ENCODE assay signal across 11 mouse cellular contexts in genomic region chr2:25506964-25507363, GRCm38 (mm10). TPM values are rescaled to one million over a fixed set of nuclear protein-coding genes. Genes with fewer than 3 reads are reported as not detected.
DNase-seq lines count a peak whose midpoint lies in the region; ATAC-seq and TF ChIP-seq lines count a peak whose summit lies in the region.
"Had no signal": no experiment of that assay in that cellular context is flagged by ENCODE, and none has a peak within 500 bp of the region (broad histone marks: within the 10 kb centered on the region; RNA-seq: fewer than 3 reads in every experiment).

No protein-coding gene starts in this region.

- TF ChIP-seq EP300 in liver, embryonic 14.5 days (IDR thresholded peaks at IDR 0.05; ENCODE audit: low read depth): no peak

- no peaks in the 10 kb centered on the region for H3K79me2 ChIP-seq in liver, adult 2 months (ENCODE audit: control insufficient read depth, insufficient read depth, low read length)

- H3K4me1 ChIP-seq in liver, adult 2 months (ENCODE audit: control insufficient read depth, insufficient read depth, low read length): peaks cover under 1% of the 10 kb centered on the region; the same call in 1 of the 2 replicates
- H3K4me1 ChIP-seq in liver, embryonic 11.5 days (replicated peaks; ENCODE audit: control insufficient read depth, insufficient read depth, low read length): peaks cover 16% of the 10 kb centered on the region
- H3K4me1 ChIP-seq in bone marrow, adult 2 months (ENCODE audit: control insufficient read depth, insufficient read depth, low read length): peaks cover under 1% of the 10 kb centered on the region; the same call in 1 of the 2 replicates
- H3K4me1 ChIP-seq in liver, embryonic 14.5 days (replicated peaks; ENCODE audit: control insufficient read depth in 2 of 2, insufficient read depth in 2 of 2, low read length in 1 of 2): peaks cover 14 to 19% of the 10 kb centered on the region in 2 experiments

- no peak for ATAC-seq in liver, embryonic 11.5 days (replicated peaks; ENCODE audit: low FRiP score)
- ATAC-seq in liver, embryonic 14.5 days (ENCODE audit: insufficient read depth): no peak

- 38% methylated on average over 5 of the region's 5 CpGs for WGBS in liver, adult 2 months
- 44% methylated on average over 5 of the region's 5 CpGs for WGBS in liver, embryonic 11.5 days
- 56% methylated on average over 5 of the region's 5 CpGs for WGBS in bone marrow, adult 2 months
- WGBS in liver, embryonic 14.5 days (ENCODE audit: insufficient replicate concordance): 47% methylated on average over 5 of the region's 5 CpGs

- H3K4me2 ChIP-seq in liver, embryonic 11.5 days: no peak overlapping the region
- H3K4me2 ChIP-seq in liver, embryonic 14.5 days (ENCODE audit: low read depth): no peak overlapping the region
- H3K4me2 ChIP-seq: neural tube, embryonic 12.5 days had no signal

- no peak for TF ChIP-seq POLR2A in liver, adult 2 months (IDR thresholded peaks at IDR 0.05; ENCODE audit: extremely low read depth, insufficient read depth, low read length)
- TF ChIP-seq POLR2A in bone marrow, adult 2 months (IDR thresholded peaks at IDR 0.05; ENCODE audit: borderline replicate concordance, control insufficient read depth, low read depth, low read length): no peak

- H3K36me3 ChIP-seq in liver, adult 2 months (ENCODE audit: control insufficient read depth, insufficient read depth, low read length): no peaks in the 10 kb centered on the region
- peaks cover 7% of the 10 kb centered on the region for H3K36me3 ChIP-seq in liver, embryonic 11.5 days (ENCODE audit: control insufficient read depth, insufficient read depth, low read length)
- peaks cover 3% of the 10 kb centered on the region; the same call in 1 of the 2 replicates for H3K36me3 ChIP-seq in liver, embryonic 14.5 days (replicated peaks; ENCODE audit: control insufficient read depth, insufficient read depth, low read depth)

- no peaks in the 10 kb centered on the region for H3K9me3 ChIP-seq in liver, embryonic 11.5 days (ENCODE audit: control insufficient read depth, low read length)
- H3K9me3 ChIP-seq in liver, embryonic 14.5 days (ENCODE audit: control insufficient read depth, low read length): no peaks in the 10 kb centered on the region
- H3K9me3 ChIP-seq: neural tube, embryonic 12.5 days had no signal

- H3K4me3 ChIP-seq in liver, adult 2 months (ENCODE audit: insufficient read depth, low read depth, low read length): no peak overlapping the region
- H3K4me3 ChIP-seq in liver, embryonic 11.5 days (ENCODE audit: low read depth, low read length): no peak overlapping the region
- no peak overlapping the region for H3K4me3 ChIP-seq in bone marrow, adult 2 months (replicated peaks; ENCODE audit: control insufficient read depth, low read depth, low read length)
- no peak overlapping the region for H3K4me3 ChIP-seq in liver, embryonic 14.5 days (ENCODE audit: insufficient read depth in 1 of 2, low read depth in 2 of 2, low read length in 2 of 2)
- H3K4me3 ChIP-seq: neural tube, embryonic 12.5 days had no signal

- DNase-seq in liver, adult 2 months (ENCODE audit: extremely low read depth, low read depth, low spot score): peak; percentile 27
- DNase-seq in liver, embryonic 11.5 days (ENCODE audit: low spot score): no peak
- DNase-seq in liver, embryonic 14.5 days (ENCODE audit: low read depth in 3 of 3, low spot score in 3 of 3): no peak
- DNase-seq in thymus, postnatal 14 days: peak; percentile 78
- DNase-seq in heart, adult 8-10 months (ENCODE audit: low spot score): no peak
- no peak for DNase-seq in gastrocnemius, adult 18-20 months (ENCODE audit: low spot score)
- no peak for DNase-seq in testis, postnatal 14 days (ENCODE audit: low spot score)
- DNase-seq: cerebellum, adult 8-10 months had no signal

- H3K9ac ChIP-seq in liver, adult 2 months (ENCODE audit: low read depth, low read length): no peak overlapping the region
- no peak overlapping the region for H3K9ac ChIP-seq in liver, embryonic 11.5 days (ENCODE audit: low read depth, low read length)
- H3K9ac ChIP-seq in liver, embryonic 14.5 days (replicated peaks): no peak overlapping the region
- H3K9ac ChIP-seq: neural tube, embryonic 12.5 days had no signal

- no peak overlapping the region for H3K27ac ChIP-seq in liver, adult 2 months (replicated peaks; ENCODE audit: insufficient read depth, low read depth, low read length)
- H3K27ac ChIP-seq in liver, embryonic 11.5 days (ENCODE audit: low read depth, low read length): no peak overlapping the region
- H3K27ac ChIP-seq in bone marrow, adult 2 months (ENCODE audit: control insufficient read depth, insufficient read depth, low read depth, low read length, poor library complexity): no peak overlapping the region
- no peak overlapping the region for H3K27ac ChIP-seq in liver, embryonic 14.5 days
- H3K27ac ChIP-seq: neural tube, embryonic 12.5 days had no signal

- no peaks in the 10 kb centered on the region for H3K27me3 ChIP-seq in liver, adult 2 months (ENCODE audit: control insufficient read depth, insufficient read depth, low read length)
- H3K27me3 ChIP-seq in liver, embryonic 11.5 days (replicated peaks; ENCODE audit: control insufficient read depth, insufficient read depth, low read length): no peaks in the 10 kb centered on the region
- H3K27me3 ChIP-seq in liver, embryonic 14.5 days (ENCODE audit: control insufficient read depth, insufficient read depth, low read length): no peaks in the 10 kb centered on the region
- H3K27me3 ChIP-seq: neural tube, embryonic 12.5 days had no signal

- no peak for TF ChIP-seq CTCF in liver, adult 2 months (IDR thresholded peaks at IDR 0.05; ENCODE audit: low read depth, low read length)
- TF ChIP-seq CTCF in bone marrow, adult 2 months (IDR thresholded peaks at IDR 0.05; ENCODE audit: control insufficient read depth, insufficient read depth, low read length): 0 out of 2 replicates have a peak, but pooled peaks have one; percentile 11
- TF ChIP-seq CTCF in liver, embryonic 14.5 days (IDR thresholded peaks at IDR 0.05; ENCODE audit: low read depth): peak; percentile 53; the same call in 1 of the 2 replicates

RNA-seq across cellular contexts. Expression of gene C8g, which starts 5.4 kb away (rescaled TPM):
- 589 and 721 TPM in 2 replicates for total RNA-seq in liver, adult 2 months (2014; rRNA removed)
- polyA plus RNA-seq in liver, adult 2 months (2012; rRNA removed): 881 and 939 TPM in 2 replicates
- 14.9 and 16.8 TPM in 2 replicates for polyA plus RNA-seq in liver, embryonic 11.5 days (2014; fragmentation: Nextera tagmentation; extraction: Ambion mirVana)
- 1.6 and 6.2 TPM in 2 replicates for polyA plus RNA-seq in bone marrow, adult 2 months (2011; ENCODE audit: insufficient read depth, insufficient read length, low replicate concordance, missing spikeins)
- polyA plus RNA-seq in liver, embryonic 14.5 days (2012; rRNA removed): 26.7 and 31.2 TPM in 2 replicates
- 53.1 and 57.9 TPM in 2 replicates for polyA plus RNA-seq in liver, embryonic 14.5 days (2014; fragmentation: Nextera tagmentation; extraction: Ambion mirVana)
- 1 to 10 TPM; 1.7 to 2.6 (median 2.0) TPM for total RNA-seq in heart, adult 8-10 months (2022)
- 1 to 10 TPM; 2.0 to 2.1 TPM for total RNA-seq in gastrocnemius, adult 18-20 months (2021)

RNA-seq across cellular contexts. Expression of gene Fbxw5, which starts 6.4 kb away (rescaled TPM):
- total RNA-seq in liver, adult 2 months (2014; rRNA removed): 18.6 and 24.0 TPM in 2 replicates
- polyA plus RNA-seq in liver, adult 2 months (2012; rRNA removed): 18.8 and 19.4 TPM in 2 replicates
- 63.3 and 63.6 TPM in 2 replicates for polyA plus RNA-seq in liver, embryonic 11.5 days (2014; fragmentation: Nextera tagmentation; extraction: Ambion mirVana)
- polyA plus RNA-seq in bone marrow, adult 2 months (2011; ENCODE audit: insufficient read depth, insufficient read length, low replicate concordance, missing spikeins): 18.5 and 30.4 TPM in 2 replicates
- 6.2 and 8.1 TPM in 2 replicates for polyA plus RNA-seq in liver, embryonic 14.5 days (2012; rRNA removed)
- 18.3 and 20.4 TPM in 2 replicates for polyA plus RNA-seq in liver, embryonic 14.5 days (2014; fragmentation: Nextera tagmentation; extraction: Ambion mirVana)
- 100 to 1,000 TPM in 1 of 4 experiments, 10 to 100 TPM in 3; 79.4 to 105 (median 88.7) TPM for total RNA-seq in heart, adult 8-10 months (2022)
- 10 to 100 TPM; 81.5 to 84.3 TPM for total RNA-seq in gastrocnemius, adult 18-20 months (2021)

RNA-seq across cellular contexts. Expression of gene Lcn12, which starts 13.3 kb away (rescaled TPM):
- total RNA-seq in liver, adult 2 months (2014; rRNA removed): 0.40 TPM in 1 of 2 replicates, not detected in the other
- polyA plus RNA-seq in liver, adult 2 months (2012; rRNA removed): 0.25 and 0.27 TPM in 2 replicates
- not detected in 2 replicates for polyA plus RNA-seq in liver, embryonic 11.5 days (2014; fragmentation: Nextera tagmentation; extraction: Ambion mirVana)
- polyA plus RNA-seq in bone marrow, adult 2 months (2011; ENCODE audit: insufficient read depth, insufficient read length, low replicate concordance, missing spikeins): not detected in 2 replicates
- polyA plus RNA-seq in liver, embryonic 14.5 days (2012; rRNA removed): not detected in 2 replicates
- not detected in 2 replicates for polyA plus RNA-seq in liver, embryonic 14.5 days (2014; fragmentation: Nextera tagmentation; extraction: Ambion mirVana)
- not detected for total RNA-seq in heart, adult 8-10 months (2022)
- total RNA-seq in gastrocnemius, adult 18-20 months (2021): not detected
- polyA plus RNA-seq: intestine, embryonic 14.5 days; neural tube, embryonic 12.5 days had no signal

RNA-seq across cellular contexts. Expression of gene Ptgds, which starts 37.1 kb away (rescaled TPM):
- 7.7 and 8.9 TPM in 2 replicates for total RNA-seq in liver, adult 2 months (2014; rRNA removed)
- 18.7 and 40.2 TPM in 2 replicates for polyA plus RNA-seq in liver, adult 2 months (2012; rRNA removed)
- not detected in 2 replicates for polyA plus RNA-seq in liver, embryonic 11.5 days (2014; fragmentation: Nextera tagmentation; extraction: Ambion mirVana)
- polyA plus RNA-seq in bone marrow, adult 2 months (2011; ENCODE audit: insufficient read depth, insufficient read length, low replicate concordance, missing spikeins): 9.3 TPM in 1 of 2 replicates, not detected in the other
- 0.47 and 0.96 TPM in 2 replicates for polyA plus RNA-seq in liver, embryonic 14.5 days (2012; rRNA removed)
- 0.17 TPM in 1 of 2 replicates, not detected in the other for polyA plus RNA-seq in liver, embryonic 14.5 days (2014; fragmentation: Nextera tagmentation; extraction: Ambion mirVana)
- total RNA-seq in heart, adult 8-10 months (2022): 1,000 to 10,000 TPM in 1 of 4 experiments, 100 to 1,000 TPM in 3; 350 to 1,004 (median 621) TPM
- not detected for total RNA-seq in gastrocnemius, adult 18-20 months (2021)

RNA-seq across cellular contexts. Expression of gene Traf2, which starts 39.8 kb away (rescaled TPM):
- 4.0 and 5.2 TPM in 2 replicates for total RNA-seq in liver, adult 2 months (2014; rRNA removed)
- 7.0 and 9.9 TPM in 2 replicates for polyA plus RNA-seq in liver, adult 2 months (2012; rRNA removed)
- 28.0 and 31.0 TPM in 2 replicates for polyA plus RNA-seq in liver, embryonic 11.5 days (2014; fragmentation: Nextera tagmentation; extraction: Ambion mirVana)
- 14.5 and 22.7 TPM in 2 replicates for polyA plus RNA-seq in bone marrow, adult 2 months (2011; ENCODE audit: insufficient read depth, insufficient read length, low replicate concordance, missing spikeins)
- 5.2 and 5.9 TPM in 2 replicates for polyA plus RNA-seq in liver, embryonic 14.5 days (2012; rRNA removed)
- polyA plus RNA-seq in liver, embryonic 14.5 days (2014; fragmentation: Nextera tagmentation; extraction: Ambion mirVana): 12.3 and 14.4 TPM in 2 replicates
- total RNA-seq in heart, adult 8-10 months (2022): 10 to 100 TPM; 11.8 to 16.3 (median 13.8) TPM
- 10 to 100 TPM; 13.7 to 15.1 TPM for total RNA-seq in gastrocnemius, adult 18-20 months (2021)

Comparison
In these comparisons a context has a peak if more than half of its experiments do, and no peak if none do; other contexts are left out.
1. DNase-seq: peak in liver, adult 2 months (single experiment) and thymus, postnatal 14 days (single experiment); none in liver, embryonic 11.5 days (single experiment), liver, embryonic 14.5 days (0 of 3), heart, adult 8-10 months (single experiment), gastrocnemius, adult 18-20 months (single experiment) and testis, postnatal 14 days (single experiment).
2. RNA of gene C8g, which starts 5.4 kb away (polyA plus RNA-seq): 881 to 939 TPM in liver, adult 2 months; 26.7 to 57.9 TPM in liver, embryonic 14.5 days, 14.9 to 16.8 TPM in liver, embryonic 11.5 days and 1.6 to 6.2 TPM in bone marrow, adult 2 months; every median in the first group is over 10 times any median in the second.